Mouse (Mus musculus) lung, postnatal 14 days (tissue): ENCODE measurements around the gene Slx4ip.
A peak's percentile ranks its signal among the peaks of the same experiment; 100 is the strongest.

ENCODE experiments used
- DNase-seq: peaks from one replicate; pipeline ENCODE4 v3.0.0; 2021

The Slx4ip gene

DNA sequence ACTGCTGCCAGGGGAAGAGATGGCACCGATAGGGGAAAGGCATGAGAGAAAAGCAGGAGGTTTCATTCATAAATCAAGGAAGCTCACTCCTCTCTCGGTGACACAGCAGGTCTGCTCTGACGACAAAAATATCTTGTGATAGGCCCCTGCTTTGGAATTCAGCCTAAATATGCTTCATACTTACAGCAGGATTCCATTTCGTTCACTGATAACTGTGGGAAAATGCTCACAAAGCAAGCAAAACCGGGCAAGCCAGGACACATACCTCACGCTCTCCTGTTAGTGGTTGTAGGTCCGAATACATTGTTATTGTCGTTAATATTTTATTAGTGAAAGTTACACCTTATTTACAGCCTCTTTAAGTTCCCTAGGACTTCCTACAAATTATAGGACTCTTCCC, 216.9 kb downstream of the Slx4ip start:
- no peak for DNase-seq

DNA sequence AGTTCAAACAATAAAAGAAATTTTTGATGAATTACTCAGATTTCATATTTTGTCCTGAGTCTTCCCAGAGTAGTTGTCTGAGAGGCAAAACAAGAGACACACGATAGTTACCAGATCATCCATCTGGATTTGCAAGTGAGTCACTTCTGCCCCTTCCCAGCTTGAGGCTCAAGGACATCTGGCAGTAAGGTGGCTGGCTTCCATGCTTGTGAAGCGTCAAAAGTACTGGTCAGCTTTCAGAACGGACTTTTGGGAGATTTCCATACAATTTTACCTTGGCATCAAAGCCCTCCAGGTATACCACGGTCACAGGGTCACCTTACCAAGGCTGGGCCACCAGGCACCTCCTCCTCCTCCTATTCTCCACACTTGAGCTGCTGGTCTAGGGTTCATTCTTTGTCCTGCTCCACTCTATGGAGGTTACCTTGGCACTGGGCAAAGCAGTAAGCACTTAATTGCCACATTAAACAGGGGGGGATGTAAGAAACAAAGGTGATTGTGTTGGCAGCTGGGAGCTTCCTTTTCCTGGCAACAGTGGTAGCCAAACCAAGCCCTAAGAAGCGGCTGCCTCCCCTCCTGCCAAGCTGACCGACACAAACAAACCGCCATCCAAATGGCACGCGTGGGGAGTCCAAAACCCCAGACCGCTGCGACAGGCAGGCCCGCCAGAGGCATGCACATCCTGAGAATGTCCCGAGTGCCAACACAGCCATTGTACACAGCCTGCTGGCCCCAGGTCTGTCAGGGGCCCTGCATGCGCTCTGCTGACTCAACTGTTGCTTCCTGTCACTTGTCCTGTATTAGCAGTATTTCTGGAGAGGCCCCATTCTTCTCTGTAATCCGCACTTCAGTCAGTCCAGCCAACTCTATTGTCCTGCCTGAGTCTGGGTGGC, 218.5 kb downstream of the Slx4ip start:
- DNase-seq, result peak; percentile 18

- no peak for DNase-seq
Observed at GRCm38 (mm10) chr2:137110214-137110898, 219.3 kb downstream of the Slx4ip start.

GRCm38 (mm10) chr2:137113288-137114061, 222.5 kb downstream of the Slx4ip start:
- no peak for DNase-seq

- DNase-seq, result peak; percentile 84
Observed at GRCm38 (mm10) chr2:137114248-137115096, 223.5 kb downstream of the Slx4ip start.

DNA sequence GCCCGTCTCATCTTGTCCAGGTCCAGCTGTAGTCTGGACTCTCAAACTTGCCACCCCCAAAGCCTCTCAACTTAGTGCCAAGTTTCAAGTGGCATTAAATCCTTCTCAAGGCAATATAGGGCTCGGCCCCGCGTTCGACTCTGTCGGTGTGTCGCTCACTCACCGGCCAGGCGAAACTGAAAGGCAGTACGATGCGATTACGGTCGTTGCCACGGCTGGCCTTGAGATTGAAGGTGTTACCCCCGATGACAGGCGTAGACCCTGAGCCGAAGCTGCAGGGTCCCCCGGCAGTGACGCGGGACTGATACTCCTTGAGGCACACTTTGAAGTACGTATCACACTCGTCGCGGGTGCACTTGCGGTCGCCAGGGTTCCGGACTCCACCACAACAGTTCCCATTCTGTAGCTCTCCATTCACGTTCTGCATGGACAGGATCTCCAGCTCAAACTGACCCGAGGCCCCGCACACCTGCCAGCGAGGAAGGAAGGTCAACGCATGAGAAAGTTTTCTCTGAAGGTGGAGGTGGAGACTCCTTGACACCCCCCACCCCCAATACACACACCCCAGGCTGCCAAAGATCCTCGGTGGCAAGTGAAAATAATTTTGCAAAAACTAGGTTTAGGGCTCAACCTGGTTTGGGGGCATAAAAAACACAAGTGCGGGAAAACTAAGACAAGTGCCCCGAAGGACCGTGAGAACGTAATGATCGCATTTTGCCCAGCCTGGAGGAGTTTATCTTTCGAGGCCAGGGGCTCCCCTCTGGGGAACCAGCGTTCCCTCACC, 224.4 kb downstream of the Slx4ip start:
- peak; percentile 46 for DNase-seq

GRCm38 (mm10) chr2:137116025-137116674, 225.1 kb downstream of the Slx4ip start, which contains the start of gene Jag1:
TSS of gene Jag1 (minus strand) at chr2:137116644.
- DNase-seq, result peak; percentile 52

- peak; percentile 95 for DNase-seq
Observed at GRCm38 (mm10) chr2:137116675-137117320, 225.8 kb downstream of the Slx4ip start.

DNA sequence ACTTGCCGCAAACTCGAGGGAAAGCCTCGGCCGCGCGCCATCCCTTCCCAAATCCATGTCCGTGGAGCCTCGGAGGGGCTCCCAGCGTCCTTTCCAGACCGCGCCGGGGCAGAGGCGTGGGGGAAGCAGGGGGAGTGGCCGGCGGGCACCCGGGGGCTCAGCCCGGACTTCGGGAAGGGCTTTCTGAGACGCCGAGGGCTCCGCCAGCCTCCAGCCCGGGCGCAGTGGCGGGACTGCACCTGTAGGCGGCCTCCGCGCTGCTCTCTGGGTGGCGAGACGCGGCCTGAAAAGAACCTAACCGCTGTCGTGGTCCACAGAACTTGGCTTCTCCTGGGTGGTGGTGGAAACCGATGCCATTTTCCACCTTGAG, 226.3 kb downstream of the Slx4ip start:
- peak; percentile 92 for DNase-seq
